Mouse (Mus musculus): ENCODE measurements at regions not wholly inside any gene's neighbourhood (a gene's known extent, or its start where the extent isn't known, plus 50 kb on each side); places are given as distances from the start of the nearest gene placed in this dataset.

DNA sequence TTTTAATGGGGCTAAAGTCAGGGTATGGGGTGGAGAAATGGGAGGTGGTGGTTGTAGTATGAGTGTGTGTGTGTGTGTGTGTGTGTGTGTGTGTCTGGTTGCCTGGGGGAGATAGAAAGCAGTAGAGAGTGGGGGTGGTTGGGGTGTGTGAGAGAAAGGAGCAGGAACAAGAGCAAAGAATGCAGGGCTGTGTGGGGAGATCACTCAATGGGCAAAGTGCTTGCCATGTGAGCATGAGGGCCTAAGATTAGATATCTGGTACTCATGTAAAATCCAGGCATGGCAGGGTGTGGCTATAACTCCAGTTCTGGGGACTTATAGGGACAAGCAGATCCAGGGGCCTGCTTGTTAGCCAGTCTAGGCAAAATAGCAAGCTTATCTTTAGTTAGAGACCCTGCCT, 161.7 kb downstream of the Wdr20rt start:
- TF ChIP-seq POLR2A (IDR thresholded peaks at IDR 0.05; ENCODE audit: borderline replicate concordance, extremely low read depth, insufficient read depth, insufficient read length, poor library complexity, severe bottlenecking) (no peak), CTCF (IDR thresholded peaks at IDR 0.05; ENCODE audit: borderline replicate concordance, extremely low read depth, insufficient read depth, insufficient read length) (no peak)
